Mouse (Mus musculus) spleen, postnatal 36 days (tissue): ENCODE measurements around the gene Kyat1.
"Not testable (repeated sequence)": the region's sequence is repeated elsewhere in the genome, so short reads cannot be mapped to it uniquely, and the experiment has no call there.

Experiments used
- DNase-seq, 2 experiments: peaks; one replicate each; pipeline ENCODE4 v3.0.0; 2022; ENCODE audit warnings: low spot score in 2 of 2, mixed read lengths in 1 of 2

Kyat1 gene

GRCm38 (mm10) chr2:30214745-30215144, 9.1 kb upstream of the Kyat1 start:
- DNase-seq: no peak

GRCm38 (mm10) chr2:30212951-30213350, 7.3 kb upstream of the Kyat1 start:
- DNase-seq: no peak

- no peak for DNase-seq
Observed at GRCm38 (mm10) chr2:30212169-30212545, 6.5 kb upstream of the Kyat1 start.

GRCm38 (mm10) chr2:30211408-30212168, 5.9 kb upstream of the Kyat1 start:
- DNase-seq: no peak

- DNase-seq: no peak
Observed at GRCm38 (mm10) chr2:30207886-30208285, 2.2 kb upstream of the Kyat1 start.

- DNase-seq: no peak
Observed at GRCm38 (mm10) chr2:30207401-30207800, 1.8 kb upstream of the Kyat1 start.

GRCm38 (mm10) chr2:30205255-30205628, 405 bp downstream of the Kyat1 start:
- DNase-seq: no peak

- DNase-seq: no peak
Observed at GRCm38 (mm10) chr2:30203439-30203838, 2.2 kb downstream of the Kyat1 start.

GRCm38 (mm10) chr2:30200388-30200925, 5.2 kb downstream of the Kyat1 start:
- no peak for DNase-seq

- no peak for DNase-seq
Observed at GRCm38 (mm10) chr2:30199984-30200383, 5.7 kb downstream of the Kyat1 start.

GRCm38 (mm10) chr2:30198021-30198420, 7.6 kb downstream of the Kyat1 start:
- DNase-seq: no peak

- DNase-seq: no peak
Observed at GRCm38 (mm10) chr2:30194656-30195055, 11.0 kb downstream of the Kyat1 start.

- no peak for DNase-seq
Observed at GRCm38 (mm10) chr2:30191790-30192580, 13.7 kb downstream of the Kyat1 start.

- no peak for DNase-seq
Observed at GRCm38 (mm10) chr2:30185681-30186080, 20.0 kb downstream of the Kyat1 start.

- DNase-seq: no peak
Observed at GRCm38 (mm10) chr2:30185276-30185675, 20.4 kb downstream of the Kyat1 start.

- no peak for DNase-seq
Observed at GRCm38 (mm10) chr2:30183721-30184120, 21.9 kb downstream of the Kyat1 start.

- no peak for DNase-seq
Observed at GRCm38 (mm10) chr2:30182424-30182823, 23.2 kb downstream of the Kyat1 start.

GRCm38 (mm10) chr2:30178711-30179110, 26.9 kb downstream of the Kyat1 start:
- DNase-seq: not testable (repeated sequence)

- DNase-seq: peak; percentile 93 to 94
Observed at GRCm38 (mm10) chr2:30177700-30178675, 27.7 kb downstream of the Kyat1 start, which contains the start of gene Spout1. TSS of gene Spout1 (minus strand) at chr2:30178459.

- DNase-seq: no peak
Observed at GRCm38 (mm10) chr2:30176561-30176960, 29.1 kb downstream of the Kyat1 start.

GRCm38 (mm10) chr2:30175897-30176296, 29.8 kb downstream of the Kyat1 start:
- no peak for DNase-seq
